Mouse (Mus musculus) small intestine, adult 2 months (tissue): Measurements from ENCODE around the gene Pde4b.

Experiments
- CTCF ChIP-seq: fragments of 200-500 bp; IDR thresholded peaks from 2 replicates; pipeline ENCODE4 v1.5.1; 2012; ENCODE audit warnings: low read depth, mild to moderate bottlenecking, control low read depth, inconsistent platforms, low read length, moderate library complexity, mixed read lengths; ENCODE audit not compliant: insufficient replicate concordance, insufficient read length; ENCODE audit errors: extremely low read depth
- POLR2A ChIP-seq: fragments of 200-500 bp; IDR thresholded peaks from 2 replicates; pipeline ENCODE4 v1.6.1; 2012; ENCODE audit warnings: low read depth, mild to moderate bottlenecking, control low read depth, inconsistent platforms, low read length, moderate library complexity

DNA sequence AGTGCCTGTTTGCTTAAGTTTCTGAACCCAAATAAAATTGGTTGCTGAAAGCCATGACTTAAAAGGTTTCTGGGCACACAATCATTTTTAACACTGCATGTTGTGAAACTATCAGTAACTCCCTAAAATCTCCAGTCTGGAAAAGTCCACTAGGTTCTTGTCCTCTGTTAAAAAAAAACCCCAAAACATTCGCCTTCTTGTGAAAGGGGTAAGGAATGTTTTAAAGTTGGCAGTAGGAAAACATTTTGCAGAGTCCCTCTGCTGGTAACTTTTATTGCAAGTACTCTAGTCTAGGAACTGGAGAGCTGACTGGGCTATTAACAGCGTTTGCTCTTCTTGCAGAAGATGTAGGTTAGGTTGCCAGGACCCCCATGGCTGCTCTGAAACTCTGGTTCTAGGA lies 400.7 kb downstream of the Pde4b start:
- TF ChIP-seq POLR2A (no peak), CTCF (no peak)
